Mouse (Mus musculus): ENCODE measurements around the gene Ppp1r14a. TPM values are rescaled to one million over a fixed set of nuclear protein-coding genes. Genes with fewer than 3 reads are reported as not detected.

Gene Ppp1r14a
- total RNA-seq, 1 experiment from 2014 or later: 10.9 TPM

- peak; percentile 91 for DNase-seq
Observed at GRCm38 (mm10) chr7:29303738-29304462, 14.8 kb downstream of the Ppp1r14a start, which contains the start of gene Dpf1. TSS of gene Dpf1 (plus strand) at chr7:29303951.

- peak; percentile 19 for DNase-seq
Observed at GRCm38 (mm10) chr7:29304463-29305262, 15.6 kb downstream of the Ppp1r14a start.

DNA sequence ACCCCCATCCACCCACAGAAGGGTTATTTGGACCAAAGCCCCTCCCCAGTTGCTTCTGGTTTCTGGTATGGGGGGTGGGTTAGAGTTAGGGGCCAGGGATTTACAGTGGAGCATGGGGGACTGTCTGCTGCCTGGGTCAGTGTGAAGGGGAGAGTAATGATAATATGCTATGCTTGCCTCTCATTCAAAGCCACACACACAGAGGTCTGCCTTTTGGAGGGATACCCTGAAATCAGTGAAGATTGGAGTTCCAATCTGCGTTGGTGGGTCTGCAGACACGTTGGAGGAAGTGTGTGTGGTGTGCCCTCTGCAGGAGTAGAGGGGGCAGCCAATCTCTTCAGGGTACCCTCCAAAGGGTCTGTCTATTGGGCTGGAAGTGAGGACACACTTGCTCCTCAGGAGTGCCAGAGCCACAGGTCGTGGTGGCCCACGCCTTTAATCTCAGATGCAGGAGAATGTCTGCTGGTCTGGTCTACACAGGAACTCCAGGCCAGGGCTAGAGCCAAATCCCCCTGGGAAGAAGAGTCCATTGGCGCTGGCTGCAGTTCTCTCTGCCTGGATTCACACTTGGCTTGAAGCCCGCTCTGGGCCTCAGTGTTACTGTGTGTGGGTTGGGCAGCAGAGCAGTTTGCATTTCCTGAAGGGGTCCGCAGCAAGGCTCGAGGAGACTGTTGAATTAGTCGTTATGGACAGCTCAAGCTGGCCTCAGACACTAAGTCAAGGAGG is 16.3 kb downstream of the Ppp1r14a start:
- peak; percentile 33 for DNase-seq

DNA sequence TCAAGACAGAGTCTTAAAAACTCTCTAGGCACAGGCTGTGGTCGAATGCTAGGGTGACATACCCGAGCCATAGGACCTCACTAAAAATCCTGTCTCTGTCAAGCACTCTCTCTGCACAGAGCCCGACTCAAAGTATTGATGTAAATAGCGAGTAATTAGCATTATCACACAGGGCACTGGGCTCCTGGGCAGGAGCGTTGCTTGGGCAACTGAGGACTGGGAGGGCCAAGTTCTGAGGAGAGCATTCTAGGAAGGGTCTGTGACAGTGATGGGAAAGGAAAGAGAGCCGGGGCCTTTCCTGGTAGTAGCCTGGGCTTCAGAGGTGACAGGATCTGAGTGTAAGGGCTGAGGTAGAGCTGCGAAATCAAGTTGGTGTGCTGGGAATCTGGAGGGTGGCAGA is 17.0 kb downstream of the Ppp1r14a start:
- DNase-seq: no peak

DNA sequence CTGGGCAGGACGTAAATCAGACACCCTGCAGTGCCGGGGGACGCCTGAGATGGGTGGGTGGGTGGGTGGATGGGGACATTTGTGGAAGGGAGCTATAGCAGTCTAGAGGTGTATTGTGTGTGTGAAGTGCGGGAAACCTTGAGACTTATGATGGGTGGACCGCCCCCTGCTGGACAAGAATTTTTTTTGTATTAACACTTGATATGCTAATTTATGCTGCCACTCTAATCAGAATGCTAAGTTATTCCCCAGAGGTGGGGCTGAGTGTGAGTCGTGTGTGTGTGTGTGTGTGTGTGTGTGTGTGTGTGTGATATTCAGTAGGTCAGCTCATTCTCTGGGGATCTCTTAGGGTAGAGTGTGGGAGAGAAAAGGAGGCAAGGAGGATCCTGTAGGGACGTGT is 17.5 kb downstream of the Ppp1r14a start:
- DNase-seq: peak; percentile 39

- peak; percentile 95 for DNase-seq
Observed at GRCm38 (mm10) chr7:29307350-29308104, 18.4 kb downstream of the Ppp1r14a start.

DNA sequence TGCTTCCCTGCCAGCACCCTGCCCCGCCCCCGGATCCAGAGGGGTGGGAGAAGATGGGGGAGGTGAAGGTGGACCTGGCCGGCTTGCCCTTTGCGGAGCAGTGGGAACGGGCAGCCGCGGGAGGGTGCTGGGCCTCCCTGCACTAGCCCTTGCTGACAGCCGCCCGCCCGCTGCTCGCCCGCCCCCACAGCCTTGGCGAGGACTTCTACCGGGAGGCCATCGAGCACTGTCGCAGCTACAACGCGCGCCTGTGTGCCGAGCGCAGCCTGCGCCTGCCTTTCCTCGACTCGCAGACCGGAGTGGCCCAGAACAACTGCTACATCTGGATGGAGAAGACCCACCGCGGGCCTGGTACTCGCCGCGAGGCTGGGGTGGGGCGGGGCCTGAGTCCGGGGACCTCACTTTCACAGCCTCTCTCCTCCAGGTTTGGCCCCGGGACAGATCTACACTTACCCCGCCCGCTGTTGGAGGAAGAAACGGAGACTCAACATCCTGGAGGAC is 20.2 kb downstream of the Ppp1r14a start:
- peak; percentile 60 for DNase-seq

GRCm38 (mm10) chr7:29309749-29310148 is 20.6 kb downstream of the Ppp1r14a start:
- no peak for DNase-seq

GRCm38 (mm10) chr7:29313051-29313450 is 23.9 kb downstream of the Ppp1r14a start:
- no peak for DNase-seq

GRCm38 (mm10) chr7:29313572-29314261 is 24.6 kb downstream of the Ppp1r14a start:
- DNase-seq: no peak

DNA sequence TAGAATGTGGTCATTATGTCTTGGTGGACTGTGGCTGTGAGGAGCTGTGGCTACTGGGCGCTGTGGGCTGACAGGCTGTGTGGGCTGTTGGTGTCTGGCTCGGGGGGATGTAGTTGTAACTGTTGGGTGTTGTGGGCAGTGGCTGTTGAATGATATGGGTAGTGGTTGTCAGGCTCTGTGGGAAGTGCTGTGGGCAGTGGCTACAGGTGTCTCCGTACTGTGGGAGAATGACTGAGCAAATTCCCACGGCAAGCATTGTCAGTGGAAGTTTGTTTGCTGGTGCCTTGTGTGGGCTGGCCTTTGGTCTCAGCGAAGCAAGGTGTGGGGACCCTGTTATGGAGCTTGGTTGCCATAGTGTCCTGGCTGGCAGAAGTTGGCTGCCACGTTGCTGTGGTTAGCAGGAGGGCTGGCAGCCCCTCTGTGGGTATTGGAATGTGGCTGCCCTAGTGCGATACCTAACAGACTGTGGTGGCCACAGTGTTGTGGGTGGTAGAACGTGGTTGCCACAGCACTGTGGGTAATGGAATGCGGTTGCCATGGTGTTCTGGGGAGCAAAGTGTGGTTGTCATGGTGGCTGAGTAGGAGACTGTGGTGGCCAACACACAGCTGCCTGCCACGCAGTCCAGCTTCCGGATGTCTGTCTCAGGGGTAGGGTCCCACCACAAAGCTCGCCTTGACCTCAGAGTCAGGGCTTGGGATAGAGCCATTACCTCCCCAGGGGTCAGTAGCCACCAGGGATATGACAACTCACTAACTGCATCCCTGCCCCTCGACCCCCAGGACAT is 25.9 kb downstream of the Ppp1r14a start:
- no peak for DNase-seq

DNA sequence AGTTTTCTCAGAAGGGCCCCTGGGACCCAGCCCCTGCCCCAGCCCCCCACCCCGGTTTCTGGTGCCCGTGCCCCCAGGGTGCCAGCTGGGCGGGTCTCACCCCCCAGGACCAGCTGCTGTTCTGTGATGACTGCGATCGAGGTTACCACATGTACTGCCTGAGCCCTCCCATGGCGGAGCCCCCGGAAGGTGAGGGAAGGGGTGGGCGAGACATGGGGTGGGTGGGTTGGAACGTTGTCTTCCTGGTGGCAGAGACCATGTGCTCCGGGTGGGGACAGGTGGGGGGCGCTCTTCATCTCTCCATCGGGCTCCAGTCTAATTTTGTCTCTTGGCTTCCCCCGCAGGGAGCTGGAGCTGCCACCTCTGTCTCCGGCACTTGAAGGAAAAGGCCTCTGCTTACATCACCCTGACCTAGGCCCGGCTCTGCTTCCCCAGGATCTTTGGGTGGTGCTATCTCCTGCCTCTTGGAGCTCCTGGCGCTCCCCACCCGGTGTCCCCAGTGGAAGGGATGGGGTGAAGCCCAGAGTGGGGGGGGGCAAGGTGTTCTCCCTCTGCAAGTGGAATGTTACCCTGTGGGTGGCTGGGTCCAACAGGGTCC is 27.1 kb downstream of the Ppp1r14a start:
- no peak for DNase-seq

DNA sequence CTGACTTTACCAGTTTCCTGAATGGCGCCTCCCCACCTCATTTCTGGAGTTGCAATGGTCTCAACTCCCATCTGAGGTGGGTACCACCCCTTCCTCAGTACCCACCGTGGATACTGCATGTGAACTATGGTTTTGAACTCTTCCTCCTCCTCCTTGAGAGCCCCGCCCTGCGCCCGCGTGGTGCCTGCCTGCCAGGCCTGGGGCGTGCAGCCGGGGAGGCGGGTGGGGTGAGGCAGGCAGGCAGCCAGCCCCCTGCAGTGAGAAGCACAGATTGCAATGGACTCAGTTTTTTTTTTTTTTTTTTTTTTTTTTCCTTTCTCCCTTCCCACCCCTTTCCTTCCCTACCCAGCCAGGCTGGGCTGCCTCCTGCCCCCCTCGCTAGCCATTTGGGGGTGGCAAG is 27.9 kb downstream of the Ppp1r14a start:
- peak; percentile 49 for DNase-seq

- DNase-seq: no peak
Observed at GRCm38 (mm10) chr7:29317558-29317957, 28.4 kb downstream of the Ppp1r14a start.

GRCm38 (mm10) chr7:29318115-29318911 is 29.2 kb downstream of the Ppp1r14a start:
- DNase-seq: peak; percentile 58

GRCm38 (mm10) chr7:29319337-29320307 is 30.5 kb downstream of the Ppp1r14a start:
- no peak for DNase-seq

- no peak for DNase-seq
Observed at GRCm38 (mm10) chr7:29327087-29327486, 38.0 kb downstream of the Ppp1r14a start.

DNA sequence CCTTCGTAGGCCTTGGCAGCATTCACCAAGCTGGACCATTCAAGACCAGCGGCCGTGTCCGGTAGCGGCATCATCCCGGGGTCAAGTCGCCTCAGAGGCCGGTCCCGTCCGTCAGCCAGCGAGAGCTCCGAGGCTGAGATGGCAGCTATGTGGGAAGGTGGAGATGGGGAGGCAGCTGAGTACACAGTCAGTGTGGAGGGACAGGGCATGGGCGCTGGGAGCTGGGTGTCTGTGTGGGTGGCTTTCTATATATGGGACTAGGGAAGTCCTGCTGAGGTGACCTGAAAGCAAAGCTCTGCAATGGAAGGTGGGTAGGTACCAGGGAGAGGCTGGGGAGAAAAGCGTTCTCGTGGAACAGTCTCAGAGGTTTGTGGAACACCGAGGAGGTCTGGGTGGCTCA is 39.9 kb downstream of the Ppp1r14a start:
- no peak for DNase-seq

All from adrenal gland, postnatal 14 days (tissue).